In genomic region chr13:113864278-113864677, GRCm38 (mm10) we compare ENCODE assay signal across 9 mouse cellular contexts.
A peak's percentile ranks its signal among the peaks of the same experiment; 100 is the strongest.
DNase-seq lines count a peak whose midpoint lies in the region; ATAC-seq and TF ChIP-seq lines count a peak whose summit lies in the region.
"Had no signal": no experiment of that assay in that cellular context is flagged by ENCODE, and none has a peak within 500 bp of the region (broad histone marks: within the 10 kb centered on the region; RNA-seq: fewer than 3 reads in every experiment).

No protein-coding gene starts in this region.

- H3K4me2 ChIP-seq in intestine, postnatal 0 days (replicated peaks; ENCODE audit: low read depth), result no peak overlapping the region
- H3K4me2 ChIP-seq in intestine, embryonic 16.5 days (ENCODE audit: low read depth, low read length), result no peak overlapping the region
- no peak overlapping the region for H3K4me2 ChIP-seq in CH12.LX (ENCODE audit: insufficient read depth, low read depth, poor library complexity, severe bottlenecking)
- no peak overlapping the region for H3K4me2 ChIP-seq in lung, embryonic 14.5 days
- H3K4me2 ChIP-seq: heart, embryonic 15.5 days had no signal

- in situ Hi-C loops in CH12.LX (cut with MboI; ENCODE audit: low pct_ligation_motif_present, low pct_unique_long_range_greater_than_20kb, low sequenced_read_pairs), result no loop called here

- TF ChIP-seq CTCF in intestine, postnatal 0 days (IDR thresholded peaks at IDR 0.05; ENCODE audit: low read depth), result peak; percentile 31; the same call in 1 of the 2 replicates
- TF ChIP-seq CTCF in CH12.LX (conservative IDR thresholded peaks at IDR 0.05 in 1 of 2, IDR thresholded peaks at IDR 0.05 in 1 of 2; ENCODE audit: low read depth in 2 of 2, low read length in 2 of 2), result peak in 1 of 2 experiments; percentile 28; a peak in 1 of 4 replicates
- TF ChIP-seq CTCF in lung, embryonic 14.5 days (IDR thresholded peaks at IDR 0.05; ENCODE audit: low read depth), result 0 out of 2 replicates have a peak, but pooled peaks have one; percentile 19

- no peaks in the 10 kb centered on the region for H3K36me3 ChIP-seq in intestine, postnatal 0 days (ENCODE audit: control insufficient read depth, insufficient read depth)
- H3K36me3 ChIP-seq in intestine, embryonic 16.5 days (ENCODE audit: control insufficient read depth, insufficient read depth, low read length), result no peaks in the 10 kb centered on the region
- H3K36me3 ChIP-seq in CH12.LX (replicated peaks in 1 of 2; ENCODE audit: control insufficient read depth in 1 of 2, insufficient read depth in 1 of 2, low read length in 1 of 2), result peaks cover 0 to 8% of the 10 kb centered on the region in 2 experiments
- no peaks in the 10 kb centered on the region for H3K36me3 ChIP-seq in lung, embryonic 14.5 days (ENCODE audit: insufficient read depth)
- H3K36me3 ChIP-seq: heart, embryonic 15.5 days had no signal

- TF ChIP-seq POLR2A in CH12.LX (IDR thresholded peaks at IDR 0.05; ENCODE audit: low read depth, low read length), result no peak

- ATAC-seq in intestine, postnatal 0 days, result no peak
- ATAC-seq in intestine, embryonic 16.5 days, result no peak
- no peak for ATAC-seq in lung, embryonic 14.5 days (ENCODE audit: insufficient read depth)

- H3K9me3 ChIP-seq in intestine, postnatal 0 days (ENCODE audit: control insufficient read depth), result no peaks in the 10 kb centered on the region
- no peaks in the 10 kb centered on the region for H3K9me3 ChIP-seq in intestine, embryonic 16.5 days (ENCODE audit: control insufficient read depth, low read length)
- no peaks in the 10 kb centered on the region for H3K9me3 ChIP-seq in CH12.LX (replicated peaks; ENCODE audit: low read length)
- H3K9me3 ChIP-seq in lung, embryonic 14.5 days (ENCODE audit: low read depth, low read length), result no peaks in the 10 kb centered on the region
- H3K9me3 ChIP-seq: heart, embryonic 15.5 days had no signal

- WGBS in intestine, postnatal 0 days, result 73% methylated on average over 7 of the region's 7 CpGs
- WGBS in intestine, embryonic 16.5 days, result 77% methylated on average over 7 of the region's 7 CpGs
- WGBS in lung, embryonic 14.5 days, result 46% methylated on average over 7 of the region's 7 CpGs

- TF ChIP-seq EP300 in CH12.LX (IDR thresholded peaks at IDR 0.05; ENCODE audit: low read length), result no peak

- peak; percentile 20 for TF ChIP-seq RAD21 in CH12.LX (IDR thresholded peaks at IDR 0.05; ENCODE audit: low read depth, low read length)

- no peak overlapping the region for H3K9ac ChIP-seq in intestine, postnatal 0 days (ENCODE audit: low read depth, low read length)
- H3K9ac ChIP-seq in intestine, embryonic 16.5 days (ENCODE audit: low read depth, low read length), result no peak overlapping the region
- H3K9ac ChIP-seq in CH12.LX (ENCODE audit: insufficient read depth, low read depth), result no peak overlapping the region
- H3K9ac ChIP-seq in lung, embryonic 14.5 days, result no peak overlapping the region
- H3K9ac ChIP-seq: heart, embryonic 15.5 days had no signal

- H3K27ac ChIP-seq in intestine, postnatal 0 days (ENCODE audit: low read depth, low read length), result no peak overlapping the region
- no peak overlapping the region for H3K27ac ChIP-seq in intestine, embryonic 16.5 days (ENCODE audit: low read length)
- no peak overlapping the region for H3K27ac ChIP-seq in CH12.LX (ENCODE audit: insufficient read depth, low read depth)
- H3K27ac ChIP-seq in lung, embryonic 14.5 days (ENCODE audit: low read depth), result no peak overlapping the region
- H3K27ac ChIP-seq: heart, embryonic 15.5 days had no signal

- H3K27me3 ChIP-seq in intestine, postnatal 0 days (replicated peaks; ENCODE audit: control insufficient read depth, insufficient read depth, low read length), result no peaks in the 10 kb centered on the region
- H3K27me3 ChIP-seq in intestine, embryonic 16.5 days (replicated peaks; ENCODE audit: control insufficient read depth, insufficient read depth, low read length), result no peaks in the 10 kb centered on the region
- H3K27me3 ChIP-seq in CH12.LX (replicated peaks), result no peaks in the 10 kb centered on the region
- H3K27me3 ChIP-seq in lung, embryonic 14.5 days (ENCODE audit: insufficient read depth, low read length), result no peaks in the 10 kb centered on the region
- H3K27me3 ChIP-seq: heart, embryonic 15.5 days had no signal

- dilution Hi-C loops in CH12.LX (cut with MboI; ENCODE audit: extremely low pct_ligation_motif_present, extremely low pct_unique_long_range_greater_than_20kb, low sequenced_read_pairs), result no loop called here

- DNase-seq in CH12.LX (ENCODE audit: extremely low read depth) (no peak), adipocyte (ENCODE audit: low spot score) (peak; percentile 31)
- DNase-seq in lung, embryonic 14.5 days, result peak; percentile 51
- no peak for DNase-seq in thymus, postnatal 10 days (ENCODE audit: low spot score in 2 of 2)
- no peak for DNase-seq in heart, adult 18-20 months
- DNase-seq: cerebellum, adult 11-12 months had no signal

- H3K4me1 ChIP-seq in intestine, postnatal 0 days (replicated peaks; ENCODE audit: control insufficient read depth, insufficient read depth, low read length), result no peaks in the 10 kb centered on the region
- no peaks in the 10 kb centered on the region for H3K4me1 ChIP-seq in intestine, embryonic 16.5 days (ENCODE audit: control insufficient read depth, insufficient read depth, low read length)
- H3K4me1 ChIP-seq in CH12.LX (ENCODE audit: control insufficient read depth in 1 of 2, insufficient read depth in 2 of 2), result no peaks in the 10 kb centered on the region
- no peaks in the 10 kb centered on the region for H3K4me1 ChIP-seq in lung, embryonic 14.5 days (ENCODE audit: insufficient read depth)

- H3K79me2 ChIP-seq in CH12.LX (replicated peaks; ENCODE audit: control insufficient read depth, extremely low read depth, insufficient read depth, poor library complexity, severe bottlenecking), result no peaks in the 10 kb centered on the region

- H3K4me3 ChIP-seq in intestine, postnatal 0 days (ENCODE audit: low read depth, low read length), result no peak overlapping the region
- H3K4me3 ChIP-seq in intestine, embryonic 16.5 days (ENCODE audit: low read length), result no peak overlapping the region
- H3K4me3 ChIP-seq in CH12.LX (replicated peaks in 1 of 3; ENCODE audit: low read depth in 2 of 3, low read length in 2 of 3, poor library complexity in 1 of 3), result no peak overlapping the region
- no peak overlapping the region for H3K4me3 ChIP-seq in lung, embryonic 14.5 days (ENCODE audit: low read depth, low read length)
- H3K4me3 ChIP-seq: heart, embryonic 15.5 days had no signal

TF ChIP-seq in CH12.LX, 34 proteins besides CTCF, POLR2A, EP300 and RAD21:
- TF ChIP-seq ZMIZ1 (IDR thresholded peaks at IDR 0.05; ENCODE audit: low read depth, low read length) (no peak), SMC3 (IDR thresholded peaks at IDR 0.05; ENCODE audit: low read depth, low read length) (peak; percentile 8; the same call in 1 of the 2 replicates)

Comparison
In these comparisons a context has a peak if more than half of its experiments do, and no peak if none do; other contexts are left out.
1. DNase-seq: peak in adipocyte (single experiment) and lung, embryonic 14.5 days (single experiment); none in CH12.LX (single experiment), thymus, postnatal 10 days (0 of 2) and heart, adult 18-20 months (0 of 2).